Mouse (Mus musculus): ENCODE measurements at regions not wholly inside any gene's neighbourhood (a gene's known extent, or its start where the extent isn't known, plus 50 kb on each side); places are given as distances from the start of the nearest gene placed in this dataset.

GRCm38 (mm10) chr5:120251697-120252401, 135.6 kb downstream of the Rbm19 start:
- DNase-seq, result no peak

- peak in 1 of 2 experiments; percentile 31 for DNase-seq
Measured at GRCm38 (mm10) chr5:120252551-120252950, 136.3 kb downstream of the Rbm19 start.

GRCm38 (mm10) chr5:120262715-120263273, 146.5 kb downstream of the Rbm19 start:
- no peak for DNase-seq

GRCm38 (mm10) chr5:120269416-120269860, 153.2 kb downstream of the Rbm19 start:
- no peak for DNase-seq

GRCm38 (mm10) chr5:120270887-120271616, 154.8 kb downstream of the Rbm19 start:
- no peak for DNase-seq

GRCm38 (mm10) chr5:120276229-120276628, 155.3 kb upstream of the Lhx5 start:
- DNase-seq, result peak; percentile 25 to 27

- DNase-seq, result no peak
Measured at GRCm38 (mm10) chr5:120280321-120280720, 151.2 kb upstream of the Lhx5 start.

- DNase-seq, result no peak
Measured at GRCm38 (mm10) chr5:120280991-120281602, 150.4 kb upstream of the Lhx5 start.

- no peak for DNase-seq
Measured at GRCm38 (mm10) chr5:120281840-120282565, 149.5 kb upstream of the Lhx5 start.

GRCm38 (mm10) chr5:120284625-120285024, 146.9 kb upstream of the Lhx5 start:
- no peak for DNase-seq

GRCm38 (mm10) chr5:120285036-120285435, 146.5 kb upstream of the Lhx5 start:
- DNase-seq, result no peak

GRCm38 (mm10) chr5:120286787-120287186, 144.7 kb upstream of the Lhx5 start:
- no peak for DNase-seq

GRCm38 (mm10) chr5:120288036-120288684, 143.3 kb upstream of the Lhx5 start:
- no peak for DNase-seq

- no peak for DNase-seq
Measured at GRCm38 (mm10) chr5:120294526-120295078, 136.9 kb upstream of the Lhx5 start.

GRCm38 (mm10) chr5:120297190-120297589, 134.3 kb upstream of the Lhx5 start:
- no peak for DNase-seq

- no peak for DNase-seq
Measured at GRCm38 (mm10) chr5:120297665-120298282, 133.7 kb upstream of the Lhx5 start.

- no peak for DNase-seq
Measured at GRCm38 (mm10) chr5:120301672-120302071, 129.8 kb upstream of the Lhx5 start.

GRCm38 (mm10) chr5:120302307-120302706, 129.2 kb upstream of the Lhx5 start:
- no peak for DNase-seq

GRCm38 (mm10) chr5:120304295-120304701, 127.2 kb upstream of the Lhx5 start:
- DNase-seq, result no peak

GRCm38 (mm10) chr5:120312299-120312698, 119.2 kb upstream of the Lhx5 start:
- no peak for DNase-seq

- no peak for DNase-seq
Measured at GRCm38 (mm10) chr5:120313984-120314383, 117.5 kb upstream of the Lhx5 start.
